Mouse (Mus musculus): ENCODE data around the gene Zfp287. TPM values are rescaled to one million over a fixed set of nuclear protein-coding genes. Genes with fewer than 3 reads are reported as not detected.
"Not testable (repeated sequence)": the region's sequence is repeated elsewhere in the genome, so short reads cannot be mapped to it uniquely, and the experiment has no call there.

Zfp287 gene
- total and polyA plus RNA-seq, 2 experiments from 2014 or later = 2.3 to 3.2 TPM

- 7% methylated on average over 7 of the region's 7 CpGs for WGBS
- no peak overlapping the region for H3K9ac ChIP-seq (replicated peaks; ENCODE audit: low read depth, low read length)
- ATAC-seq (ENCODE audit: insufficient read depth, low read depth) = peak; percentile 24
Observed at GRCm38 (mm10) chr11:62757143-62757507, 25.4 kb upstream of the Zfp287 start.

DNA sequence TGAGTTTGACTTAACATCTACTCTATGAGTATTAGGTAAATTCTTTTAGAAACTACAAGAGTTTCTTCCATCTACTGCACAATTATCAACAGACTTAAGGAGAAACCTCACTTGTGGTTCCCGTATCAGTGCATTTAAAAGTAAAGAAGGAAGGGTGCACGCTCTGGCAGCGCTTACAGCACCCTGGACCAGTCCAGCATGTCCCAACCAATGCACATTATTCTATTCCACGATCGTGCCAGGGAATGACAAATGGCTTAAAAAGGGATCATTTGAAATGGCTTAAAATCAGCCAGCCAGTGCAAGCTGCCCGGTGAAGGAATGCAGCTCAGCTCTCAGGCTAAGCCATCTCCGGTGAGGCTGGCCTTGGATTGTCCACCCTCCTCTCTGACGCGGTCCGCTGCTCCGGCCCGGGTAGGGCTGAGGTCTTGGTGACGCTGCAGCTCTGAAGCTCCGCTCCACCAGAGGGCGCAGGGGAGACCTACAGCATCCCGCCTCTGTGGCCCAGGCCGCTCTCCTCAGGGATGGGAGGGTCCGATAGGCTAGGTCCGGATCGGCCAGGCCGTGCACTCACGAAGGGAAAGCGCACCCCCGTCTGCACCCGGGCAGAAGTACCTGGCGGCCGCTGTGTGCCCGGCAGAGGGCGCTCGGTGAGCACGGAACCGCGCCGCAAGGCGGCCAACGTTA lies 24.9 kb upstream of the Zfp287 start:
- Histone ChIP-seq H3K4me2 (ENCODE audit: low read depth, low read length) (peak overlapping the region; percentile 50), H3K36me3 (replicated peaks; ENCODE audit: control insufficient read depth, insufficient read depth, low read length) (no peaks in the 10 kb centered on the region), H3K4me1 (ENCODE audit: control insufficient read depth, insufficient read depth) (peaks cover 10% of the 10 kb centered on the region), H3K9ac (replicated peaks; ENCODE audit: low read depth, low read length) (no peak overlapping the region), H3K4me3 (ENCODE audit: low read depth, low read length) (peak overlapping the region; percentile 20; the same call in 1 of the 2 replicates), H3K27ac (ENCODE audit: low read depth) (no peak overlapping the region), H3K27me3 (ENCODE audit: control insufficient read depth, insufficient read depth, low read length) (no peaks in the 10 kb centered on the region; the same call in 1 of the 2 replicates), H3K9me3 (replicated peaks; ENCODE audit: control insufficient read depth, low read length) (no peaks in the 10 kb centered on the region)
- peak; percentile 98 for DNase-seq (ENCODE audit: low spot score)
- TF ChIP-seq CTCF (IDR thresholded peaks at IDR 0.05; ENCODE audit: low read depth) (peak; percentile 94), EP300 (IDR thresholded peaks at IDR 0.05; ENCODE audit: low read depth) (no peak)
- ATAC-seq (ENCODE audit: insufficient read depth, low read depth) = peak; percentile 100
- 7% methylated on average over 36 of the region's 36 CpGs for WGBS

More at GRCm38 (mm10) chr11:62757143-62757507, 25.4 kb upstream of the Zfp287 start:
- DNase-seq (ENCODE audit: low spot score) = no peak
- TF ChIP-seq CTCF (IDR thresholded peaks at IDR 0.05; ENCODE audit: low read depth) (no peak), EP300 (IDR thresholded peaks at IDR 0.05; ENCODE audit: low read depth) (no peak)
- H3K4me1 ChIP-seq (ENCODE audit: control insufficient read depth, insufficient read depth) = peaks cover 15% of the 10 kb centered on the region
- H3K27ac ChIP-seq (ENCODE audit: low read depth) = no peak overlapping the region
- peak overlapping the region; percentile 20; the same call in 1 of the 2 replicates for H3K4me3 ChIP-seq (ENCODE audit: low read depth, low read length)
- H3K36me3 ChIP-seq (replicated peaks; ENCODE audit: control insufficient read depth, insufficient read depth, low read length) = no peaks in the 10 kb centered on the region
- no peaks in the 10 kb centered on the region for H3K9me3 ChIP-seq (replicated peaks; ENCODE audit: control insufficient read depth, low read length)
- H3K4me2 ChIP-seq (ENCODE audit: low read depth, low read length) = peak overlapping the region; percentile 50
- H3K27me3 ChIP-seq (ENCODE audit: control insufficient read depth, insufficient read depth, low read length) = no peaks in the 10 kb centered on the region; the same call in 1 of the 2 replicates

DNA sequence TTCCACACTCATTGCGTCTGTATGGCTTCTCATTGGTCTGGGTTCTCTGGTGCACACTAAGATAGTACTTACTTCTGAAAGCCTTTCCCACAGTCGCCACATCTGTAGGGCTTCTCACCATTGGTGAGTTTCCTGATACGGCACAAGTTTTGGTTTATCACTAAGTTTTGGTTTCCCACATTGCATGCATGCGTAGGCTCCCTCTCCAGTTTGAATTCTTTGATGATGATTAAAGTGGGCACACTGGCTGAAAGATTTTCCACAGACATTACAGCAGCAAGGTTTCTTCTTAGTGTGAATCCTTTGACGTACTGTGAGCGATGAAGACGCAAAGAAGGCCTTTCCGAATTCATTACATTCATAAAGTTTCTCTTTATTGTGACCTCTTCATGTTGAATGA lies 21.1 kb upstream of the Zfp287 start, which contains the start of gene Gm10428:
Gene Gm10428, plus strand, starts transcription at position 321 of the 400 bp plus-strand sequence.
- Histone ChIP-seq H3K27ac (ENCODE audit: low read depth) (no peak within 1 kb of the TSS), H3K27me3 (ENCODE audit: control insufficient read depth, insufficient read depth, low read length) (peaks cover 4% of the 10 kb centered on the region; the same call in 1 of the 2 replicates), H3K9ac (replicated peaks; ENCODE audit: low read depth, low read length) (no peak within 1 kb of the TSS)

GRCm38 (mm10) chr11:62752191-62752590 lies 20.5 kb upstream of the Zfp287 start:
- H3K9ac ChIP-seq (replicated peaks; ENCODE audit: low read depth, low read length) = no peak overlapping the region
- no peak overlapping the region for H3K27ac ChIP-seq (ENCODE audit: low read depth)
- H3K9me3 ChIP-seq (replicated peaks; ENCODE audit: control insufficient read depth, low read length) = no peaks in the 10 kb centered on the region
- 58% methylated on average over 11 of the region's 11 CpGs for WGBS
- TF ChIP-seq EP300 (IDR thresholded peaks at IDR 0.05; ENCODE audit: low read depth) (no peak), CTCF (IDR thresholded peaks at IDR 0.05; ENCODE audit: low read depth) (no peak)
- H3K36me3 ChIP-seq (replicated peaks; ENCODE audit: control insufficient read depth, insufficient read depth, low read length) = no peaks in the 10 kb centered on the region
- DNase-seq (ENCODE audit: low spot score) (no peak), ATAC-seq (ENCODE audit: insufficient read depth, low read depth) (no peak)
- peaks cover 2% of the 10 kb centered on the region; the same call in 1 of the 2 replicates for H3K4me1 ChIP-seq (ENCODE audit: control insufficient read depth, insufficient read depth)
- H3K4me3 ChIP-seq (ENCODE audit: low read depth, low read length) = no peak overlapping the region
- no peak overlapping the region for H3K4me2 ChIP-seq (ENCODE audit: low read depth, low read length)
- peaks cover 4% of the 10 kb centered on the region; the same call in 1 of the 2 replicates for H3K27me3 ChIP-seq (ENCODE audit: control insufficient read depth, insufficient read depth, low read length)

More for the DNA sequence above, 21.1 kb upstream of the Zfp287 start, which contains the start of gene Gm10428:
- no peak within 1 kb of the TSS for H3K4me3 ChIP-seq (ENCODE audit: low read depth, low read length)
- H3K4me1 ChIP-seq (ENCODE audit: control insufficient read depth, insufficient read depth) = peaks cover 4% of the 10 kb centered on the region; the same call in 1 of the 2 replicates
- H3K36me3 ChIP-seq (replicated peaks; ENCODE audit: control insufficient read depth, insufficient read depth, low read length) = no peaks in the 10 kb centered on the region
- WGBS = 80% methylated on average over 8 of the region's 8 CpGs
- H3K4me2 ChIP-seq (ENCODE audit: low read depth, low read length) = no peak within 1 kb of the TSS
- TF ChIP-seq EP300 (IDR thresholded peaks at IDR 0.05; ENCODE audit: low read depth) = no peak
- no peak for TF ChIP-seq CTCF (IDR thresholded peaks at IDR 0.05; ENCODE audit: low read depth)
- no peak for DNase-seq (ENCODE audit: low spot score)
- no peaks in the 10 kb centered on the region for H3K9me3 ChIP-seq (replicated peaks; ENCODE audit: control insufficient read depth, low read length)
- ATAC-seq (ENCODE audit: insufficient read depth, low read depth) = no peak

DNA sequence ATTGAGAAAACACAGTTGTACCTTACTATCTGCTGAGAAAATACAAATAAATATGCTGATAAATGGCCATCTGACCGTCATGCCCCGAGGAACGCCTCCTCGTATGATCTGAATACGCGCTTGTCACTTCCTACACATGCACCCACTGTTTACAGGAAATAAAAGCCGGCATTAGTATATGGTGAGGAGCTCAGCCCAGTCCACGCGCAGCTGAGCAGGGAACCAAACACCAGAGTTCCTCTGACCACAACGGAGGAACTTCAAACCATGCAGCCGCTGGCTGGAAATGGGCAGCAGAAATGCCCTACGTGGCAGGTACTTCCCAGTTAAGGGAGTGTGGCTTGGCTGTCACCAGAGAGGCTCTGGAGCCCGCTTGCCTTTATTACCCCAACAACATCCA lies 17.7 kb upstream of the Zfp287 start:
- H3K27ac ChIP-seq (ENCODE audit: low read depth); DNase-seq (ENCODE audit: low spot score); H3K27me3 ChIP-seq (ENCODE audit: control insufficient read depth, insufficient read depth, low read length); H3K9ac ChIP-seq (replicated peaks; ENCODE audit: low read depth, low read length); H3K4me3 ChIP-seq (ENCODE audit: low read depth, low read length); H3K4me1 ChIP-seq (ENCODE audit: control insufficient read depth, insufficient read depth); H3K9me3 ChIP-seq (replicated peaks; ENCODE audit: control insufficient read depth, low read length); H3K36me3 ChIP-seq (replicated peaks; ENCODE audit: control insufficient read depth, insufficient read depth, low read length); H3K4me2 ChIP-seq (ENCODE audit: low read depth, low read length); ATAC-seq (ENCODE audit: insufficient read depth, low read depth): not testable (repeated sequence)
- WGBS = 81% methylated on average over 13 of the region's 13 CpGs

All from heart, postnatal 0 days (tissue).